Mouse (Mus musculus): ENCODE results near the gene Cd36.

The Cd36 gene

DNA sequence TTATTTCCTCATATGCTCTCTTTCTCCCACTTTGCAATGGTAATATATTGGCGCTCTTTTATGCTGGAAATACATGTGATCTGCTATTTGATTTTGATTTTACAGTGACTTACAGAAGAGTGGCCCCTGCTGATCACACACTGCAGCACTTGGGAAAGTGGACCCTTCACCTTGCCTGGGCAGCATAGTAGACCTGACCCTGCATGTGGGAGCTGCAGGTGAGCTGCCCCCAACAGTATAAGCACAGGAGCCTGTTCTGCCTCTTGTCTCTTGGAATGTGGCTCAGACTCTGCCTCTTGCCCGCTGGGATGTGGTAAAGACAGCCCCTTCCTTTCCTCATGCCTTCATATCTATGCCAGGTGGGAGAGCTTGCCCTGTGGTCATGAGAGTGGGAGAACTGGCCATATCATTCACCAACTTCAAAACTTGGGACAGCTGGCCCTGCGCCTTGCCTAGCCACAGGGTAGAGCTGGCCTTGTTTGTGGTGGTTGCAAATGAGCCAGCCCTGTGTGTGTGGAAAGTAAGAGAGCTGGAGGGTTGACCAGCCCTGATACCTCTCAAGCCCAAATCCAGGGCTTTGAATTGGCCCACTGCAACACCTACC is 81.7 kb downstream of the Cd36 start:
- DNase-seq (ENCODE audit: low spot score in 2 of 2) = no peak

DNA sequence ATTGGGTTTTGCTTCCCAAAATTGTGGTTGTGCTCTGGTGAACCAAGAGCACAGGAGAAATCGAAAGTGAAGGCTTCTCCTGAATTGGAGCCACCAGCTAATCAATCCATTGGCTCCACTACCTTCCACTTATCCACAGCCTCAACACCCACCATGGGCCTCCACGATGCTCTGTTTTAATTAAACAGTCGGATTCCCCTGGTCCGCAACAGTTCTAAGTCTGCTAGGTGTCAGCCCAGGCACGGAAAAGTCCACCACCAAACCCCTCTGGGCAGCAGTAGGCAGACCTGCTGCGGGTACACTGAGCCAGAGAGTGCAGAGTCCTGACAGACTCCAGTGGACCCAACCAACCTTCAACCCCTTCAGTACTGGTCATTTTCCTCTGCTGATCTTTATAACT is 112.0 kb downstream of the Cd36 start:
- DNase-seq (ENCODE audit: low spot score in 2 of 2) = no peak

DNA sequence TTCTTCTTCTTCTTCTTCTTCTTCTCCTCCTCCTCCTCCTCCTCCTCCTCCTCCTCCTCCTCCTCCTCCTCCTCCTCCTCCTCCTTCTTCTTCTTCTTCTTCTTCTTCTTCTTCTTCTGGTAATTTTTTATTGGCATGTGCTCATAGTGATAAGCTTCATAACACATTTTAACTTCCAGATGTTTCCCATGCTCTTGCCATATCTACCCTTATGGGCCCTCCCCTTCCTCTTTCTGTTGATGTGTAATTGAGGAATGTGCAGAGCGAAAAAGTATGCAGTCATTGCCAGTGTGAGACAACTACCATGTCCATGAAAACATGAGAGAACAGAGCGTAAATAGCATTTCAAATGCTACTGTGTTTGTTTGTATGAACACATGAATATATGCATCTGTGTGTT is 118.3 kb downstream of the Cd36 start:
- DNase-seq (ENCODE audit: low spot score in 2 of 2) = no peak

DNA sequence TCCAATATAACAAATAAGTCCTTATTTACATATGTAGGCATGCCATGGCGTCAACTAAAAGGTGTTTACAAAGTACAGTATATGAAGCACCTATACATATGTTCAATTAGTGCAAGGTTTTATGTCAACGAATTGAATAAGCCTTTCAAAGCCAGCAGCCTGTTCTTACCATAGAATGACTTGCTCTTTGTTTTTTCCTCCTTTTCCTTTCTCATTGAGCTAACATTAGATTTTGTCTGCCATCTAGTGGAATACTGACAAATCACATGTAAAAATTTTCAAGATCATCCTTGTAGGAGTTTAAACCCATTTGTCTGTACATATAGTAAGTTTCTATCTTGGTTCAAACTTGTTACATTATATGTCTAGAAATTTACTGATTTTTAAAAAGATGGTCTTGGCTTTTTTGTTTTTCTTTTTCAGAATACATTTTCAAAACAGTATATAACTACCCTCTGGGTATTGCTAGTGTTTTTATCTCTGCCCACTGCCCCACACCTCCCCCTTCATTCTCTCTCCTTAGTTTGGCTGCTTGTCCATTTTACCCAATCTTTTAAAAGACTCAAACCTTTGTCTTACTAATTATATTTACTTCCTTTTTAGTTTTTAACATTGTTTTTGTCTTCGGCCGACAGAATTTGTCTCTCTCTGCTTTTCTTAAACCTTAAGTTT is 122.5 kb downstream of the Cd36 start:
- no peak for DNase-seq (ENCODE audit: low spot score in 2 of 2)

DNA sequence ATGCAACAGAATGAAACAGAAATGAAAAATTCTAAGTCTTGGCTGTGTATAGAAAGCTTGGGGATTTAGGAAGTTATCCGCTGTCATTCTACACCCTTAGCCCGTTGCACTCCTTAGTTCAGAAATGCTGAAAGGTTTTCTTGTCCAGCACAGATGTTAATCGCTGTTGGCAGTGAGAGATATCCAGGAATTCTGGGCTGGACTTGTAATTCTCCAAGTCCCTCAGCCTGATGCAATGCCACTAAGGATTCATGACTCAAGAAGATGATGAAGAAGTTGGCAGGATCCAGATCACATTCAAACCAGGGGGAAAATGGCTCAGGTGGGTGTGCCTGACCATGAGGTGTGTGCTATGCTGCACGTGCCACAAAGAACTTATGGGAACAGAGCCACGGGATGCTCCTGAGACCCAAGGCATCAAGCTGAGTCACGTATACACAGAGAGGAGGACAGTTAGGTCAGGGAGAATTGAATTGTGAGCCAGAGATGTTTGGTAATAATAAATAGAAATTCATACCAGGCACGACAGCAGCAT is 135.1 kb downstream of the Cd36 start:
- DNase-seq (ENCODE audit: low spot score in 2 of 2) = no peak

DNA sequence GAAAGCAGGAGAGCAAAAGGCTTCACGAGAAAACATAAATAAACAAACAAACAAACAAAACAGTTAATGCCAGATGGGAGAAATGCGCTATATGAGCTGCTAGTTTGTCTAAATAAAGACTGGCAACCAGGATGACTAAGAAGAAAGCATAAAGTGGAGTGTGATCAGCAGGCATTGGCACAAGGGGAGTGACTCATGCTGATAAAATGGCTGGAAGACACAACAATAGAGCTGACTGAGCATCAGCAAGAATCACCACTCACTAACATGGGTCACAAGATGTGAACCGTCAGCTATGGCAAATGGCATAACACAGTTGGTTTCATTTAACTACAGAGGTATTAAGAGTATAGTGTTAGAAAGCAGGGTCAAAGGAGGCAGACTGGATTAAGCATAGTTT is 140.3 kb downstream of the Cd36 start:
- no peak for DNase-seq (ENCODE audit: low spot score in 2 of 2)

DNA sequence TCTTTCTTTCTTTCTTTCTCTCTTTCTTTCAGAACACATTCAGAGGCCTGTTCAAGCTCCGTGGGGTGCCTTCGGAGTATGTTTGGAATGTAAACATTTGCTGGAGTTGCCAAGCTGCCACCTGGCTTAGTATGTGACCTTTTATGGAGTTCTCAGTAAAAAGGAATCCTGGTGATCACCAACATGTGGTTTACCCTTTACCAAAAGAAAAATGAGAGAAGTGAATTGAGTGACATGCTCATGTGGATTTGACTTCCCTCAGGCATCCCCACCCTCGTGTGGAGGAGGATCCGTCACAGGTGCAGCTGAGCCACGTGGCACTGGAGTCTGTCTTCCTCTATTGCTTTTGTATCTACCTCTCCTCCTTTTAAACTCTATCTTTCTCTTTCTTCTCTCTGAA is 141.5 kb downstream of the Cd36 start:
- DNase-seq (ENCODE audit: low spot score in 2 of 2) = no peak

DNA sequence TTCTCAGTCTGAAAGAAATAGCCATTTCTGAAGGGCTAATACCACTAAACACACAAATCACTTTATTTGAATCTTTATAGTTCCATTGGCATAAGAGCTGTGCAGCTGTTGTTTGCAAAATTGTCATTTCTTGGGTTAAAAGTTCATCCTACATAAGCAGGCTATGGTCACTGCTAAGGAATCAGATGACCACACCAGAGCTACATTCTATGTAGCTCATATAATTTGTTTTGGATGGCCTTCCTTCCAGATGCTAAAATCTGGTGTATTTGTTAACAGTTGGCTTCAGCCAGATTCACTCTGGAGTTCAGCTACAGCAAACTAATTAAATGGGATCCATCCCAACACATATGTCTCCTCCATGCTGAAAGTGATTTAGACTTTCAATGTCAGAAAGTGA is 142.1 kb downstream of the Cd36 start:
- no peak for DNase-seq (ENCODE audit: low spot score in 2 of 2)

DNA sequence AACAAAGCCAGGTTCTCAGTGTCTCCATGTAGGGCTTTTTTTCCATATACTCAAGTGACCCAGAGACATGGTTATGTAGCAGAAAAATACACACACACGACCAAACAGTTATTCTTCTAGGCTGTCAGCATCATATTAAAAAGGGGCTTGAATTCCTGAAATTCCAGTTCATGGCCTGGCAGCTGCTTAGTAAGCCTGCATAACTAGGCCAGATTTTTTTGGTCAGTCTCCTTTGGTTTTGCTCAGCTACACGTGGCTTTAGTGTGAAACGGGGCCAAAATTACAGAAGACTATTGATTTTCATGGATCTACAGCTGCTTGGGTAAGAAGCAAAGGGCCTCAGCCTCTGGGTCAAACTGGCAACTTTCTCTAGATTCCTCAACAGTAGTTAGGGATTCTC is 148.8 kb downstream of the Cd36 start:
- no peak for DNase-seq (ENCODE audit: low spot score in 2 of 2)

Measured in urinary bladder, adult 18-20 months (tissue).